Mouse (Mus musculus) midbrain, embryonic 11.5 days (tissue): ENCODE data around the gene Cep95. TPM values are rescaled to one million over a fixed set of nuclear protein-coding genes. Genes with fewer than 3 reads are reported as not detected.

Source experiments
- ATAC-seq: fragments of 200-750 bp; cut with Nextera tagmentation; 2 replicates; pipeline ENCODE4 v1.8.0; 2017; ENCODE audit warnings: moderate TSS enrichment, moderate library complexity; ENCODE audit not compliant: low FRiP score
- DNase-seq: peaks from one replicate; pipeline ENCODE4 v3.0.0; 2015; ENCODE audit warnings: low spot score; ENCODE audit errors: missing footprints
- H3K27ac ChIP-seq: fragments of 300-500 bp; sonication (generic); 2 replicates; pipeline ENCODE4 v1.5.1; 2014; ENCODE audit warnings: low read depth, low read length
- H3K27me3 ChIP-seq: fragments of 300-500 bp; sonication (generic); 2 replicates; pipeline ENCODE4 v1.6.1; 2014; ENCODE audit warnings: mild to moderate bottlenecking, low read length, moderate library complexity, mixed read lengths; ENCODE audit not compliant: control insufficient read depth, insufficient read depth
- H3K36me3 ChIP-seq: fragments of 300-500 bp; sonication (generic); 2 replicates; pipeline ENCODE4 v1.6.1; 2014; ENCODE audit warnings: mild to moderate bottlenecking, low read length, moderate library complexity, mixed read lengths; ENCODE audit not compliant: control insufficient read depth, insufficient read depth
- H3K4me1 ChIP-seq: fragments of 300-500 bp; sonication (generic); 2 replicates; pipeline ENCODE4 v1.6.1; 2014; ENCODE audit warnings: low read length; ENCODE audit not compliant: control insufficient read depth, insufficient read depth
- H3K4me2 ChIP-seq: fragments of 300-500 bp; sonication (generic); 2 replicates; pipeline ENCODE4 v1.6.1; 2014; ENCODE audit warnings: mild to moderate bottlenecking, moderate library complexity
- H3K4me3 ChIP-seq: fragments of 300-500 bp; sonication (generic); 2 replicates; pipeline ENCODE4 v1.5.1; 2014; ENCODE audit warnings: low read depth, low read length
- H3K9ac ChIP-seq: fragments of 300-500 bp; sonication (generic); 2 replicates; pipeline ENCODE4 v1.6.1; 2014; ENCODE audit warnings: low read length
- H3K9me3 ChIP-seq: fragments of 300-500 bp; sonication (generic); 2 replicates; pipeline ENCODE4 v1.6.1; 2016; ENCODE audit warnings: low read length; ENCODE audit not compliant: control insufficient read depth
- WGBS: fragments of 180-500 bp; shearing (Covaris S2); extraction: QIAGEN DNeasy Blood & Tissue Kit; methylation state at CpG from one replicate; pipeline ENCODE4 v1.1.7; 2014; 5-methylcytosine and 5-hydroxymethylcytosine counted together
- polyA plus RNA-seq: library from polyadenylated mRNA; unstranded; fragments of >200 nt; fragmentation: Nextera tagmentation; extraction: Ambion mirVana; gene quantifications from 2 replicates; pipeline ENCODE4 v1.2.1, GENCODE M21; 2014

The Cep95 gene
- polyA plus RNA-seq, 1 experiment from 2014 or later: 22.1 TPM

DNA sequence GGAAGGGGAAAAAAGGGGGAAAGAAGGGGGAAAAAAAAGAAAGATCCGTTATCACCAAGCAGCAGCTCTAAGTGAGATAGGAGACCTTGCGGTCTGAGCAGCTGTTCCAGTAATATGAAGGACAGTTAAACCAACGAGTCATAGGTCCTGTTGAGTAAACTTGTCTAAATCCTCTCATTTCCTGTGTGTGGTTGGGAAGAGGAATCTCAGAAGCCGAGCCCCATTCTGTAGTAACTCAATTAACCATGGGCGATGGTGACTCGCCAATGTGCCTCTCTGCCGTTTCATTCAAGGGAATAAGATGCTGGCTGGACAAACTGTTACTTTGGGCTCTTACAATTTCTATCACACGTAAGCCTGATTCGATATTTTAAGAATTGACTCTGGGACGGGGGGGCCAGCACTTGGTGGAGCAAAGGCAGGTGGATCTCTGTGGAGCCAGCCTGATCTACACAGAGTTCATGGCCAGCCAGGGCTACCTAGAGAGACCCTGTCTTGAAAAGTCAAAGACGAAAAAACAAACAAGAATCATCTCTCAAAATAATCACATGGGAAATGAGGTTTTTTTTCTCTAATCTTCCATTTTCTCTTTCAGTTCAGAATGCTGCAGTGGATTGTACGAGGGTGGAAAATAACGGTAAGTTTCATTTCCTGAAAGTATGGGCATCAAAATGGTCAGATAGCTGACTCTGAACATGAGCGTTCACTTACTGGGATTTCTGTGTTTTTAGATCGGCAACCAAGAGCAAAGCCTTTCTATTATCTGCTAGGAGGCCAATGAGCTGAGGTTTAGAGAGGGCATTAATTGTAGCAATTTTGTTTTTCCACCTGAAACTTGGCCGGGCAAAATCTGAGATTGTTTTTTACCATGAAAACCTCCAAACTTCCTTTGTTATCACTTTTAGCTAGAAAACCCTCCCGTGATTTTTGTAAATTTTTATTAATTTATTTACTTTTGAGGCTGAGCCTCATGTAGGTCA is 37.7 kb upstream of the Cep95 start, which contains the start of gene Milr1:
Gene Milr1, plus strand, starts transcription at position 188 of the 980 bp plus-strand sequence.
- Histone ChIP-seq H3K9ac (no peak within 1 kb of the TSS), H3K9me3 (no peaks in the 10 kb centered on the region), H3K4me2 (no peak within 1 kb of the TSS), H3K4me3 (no peak within 1 kb of the TSS), H3K27me3 (no peaks in the 10 kb centered on the region), H3K36me3 (no peaks in the 10 kb centered on the region), H3K27ac (no peak within 1 kb of the TSS), H3K4me1 (no peaks in the 10 kb centered on the region)
- WGBS: 90% methylated on average over 17 of the region's 17 CpGs
- DNase-seq (no peak), ATAC-seq (no peak)

DNA sequence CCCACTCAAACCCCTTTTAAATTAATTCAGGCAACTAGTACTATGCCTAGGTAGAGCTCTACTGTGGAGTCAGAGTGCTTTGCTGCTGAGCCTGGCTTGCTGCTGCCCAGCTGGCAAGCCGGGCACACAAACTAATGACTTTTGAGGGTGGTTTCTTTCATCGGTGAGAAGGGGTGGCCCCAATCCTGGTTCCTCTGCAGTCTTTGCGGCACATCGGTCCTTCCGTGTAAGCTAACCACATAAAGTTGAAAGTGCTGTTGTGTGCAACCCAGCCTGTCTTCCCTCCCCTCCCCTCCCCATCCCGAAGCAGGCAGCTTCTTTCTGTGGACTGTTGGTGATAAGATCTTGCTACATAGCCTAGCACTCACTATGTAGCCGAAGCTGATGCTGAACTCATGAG is 36.9 kb upstream of the Cep95 start:
- Histone ChIP-seq H3K4me1 (no peaks in the 10 kb centered on the region), H3K36me3 (no peaks in the 10 kb centered on the region), H3K9me3 (no peaks in the 10 kb centered on the region), H3K9ac (no peak overlapping the region), H3K27me3 (no peaks in the 10 kb centered on the region), H3K27ac (no peak overlapping the region), H3K4me2 (no peak overlapping the region), H3K4me3 (no peak overlapping the region)
- ATAC-seq (no peak), DNase-seq (no peak)
- 94% methylated on average over 7 of the region's 7 CpGs for WGBS

DNA sequence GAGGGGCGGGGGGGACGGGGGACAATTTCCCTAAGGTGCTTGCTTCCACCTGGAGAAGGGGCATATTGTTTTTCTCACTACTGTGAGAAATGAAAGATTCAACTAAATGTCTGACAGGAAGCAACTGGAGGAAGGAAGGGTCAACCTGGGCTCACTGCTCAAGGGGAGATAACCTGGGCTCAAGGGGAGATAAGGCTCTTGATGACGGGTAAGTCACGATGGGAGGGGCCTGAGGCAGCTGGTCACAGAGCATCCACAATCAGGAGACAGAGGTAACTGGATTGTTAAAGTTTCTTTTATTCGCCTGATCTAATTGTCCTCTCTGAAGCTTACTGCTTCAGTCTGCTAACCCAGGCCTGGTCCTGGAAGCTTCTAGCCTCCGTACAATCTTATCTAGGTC is 35.7 kb upstream of the Cep95 start:
- Histone ChIP-seq H3K36me3 (no peaks in the 10 kb centered on the region), H3K4me1 (no peaks in the 10 kb centered on the region), H3K4me3 (no peak overlapping the region), H3K9ac (no peak overlapping the region), H3K27ac (no peak overlapping the region), H3K4me2 (no peak overlapping the region), H3K9me3 (no peaks in the 10 kb centered on the region), H3K27me3 (no peaks in the 10 kb centered on the region)
- ATAC-seq (no peak), DNase-seq (no peak)
- 91% methylated on average over 6 of the region's 6 CpGs for WGBS

DNA sequence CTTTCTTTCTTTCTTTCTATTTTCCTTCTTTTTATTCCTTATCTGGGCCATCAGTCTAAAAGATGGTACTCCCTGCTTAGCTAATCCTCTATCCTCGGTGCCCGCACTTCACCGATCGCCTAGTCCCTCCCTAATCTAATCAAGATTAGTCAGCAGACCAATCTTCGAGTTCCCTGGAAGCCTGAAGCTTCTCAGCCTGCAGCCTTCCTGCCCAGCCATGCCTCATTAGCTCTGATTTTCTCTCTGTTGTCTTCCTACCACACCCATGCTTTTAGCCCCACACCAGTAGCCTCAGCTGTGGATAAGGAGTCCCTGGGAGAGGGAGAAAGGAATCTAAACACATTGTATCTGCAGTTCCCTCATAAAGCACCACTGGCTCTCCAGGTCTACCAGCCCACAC is 33.5 kb upstream of the Cep95 start:
- Histone ChIP-seq H3K27ac (no peak overlapping the region), H3K4me1 (no peaks in the 10 kb centered on the region), H3K27me3 (no peaks in the 10 kb centered on the region), H3K4me3 (no peak overlapping the region), H3K9me3 (no peaks in the 10 kb centered on the region), H3K4me2 (no peak overlapping the region), H3K36me3 (no peaks in the 10 kb centered on the region), H3K9ac (no peak overlapping the region)
- no peak for ATAC-seq
- DNase-seq: no peak
- 18% methylated on average over 5 of the region's 5 CpGs for WGBS

DNA sequence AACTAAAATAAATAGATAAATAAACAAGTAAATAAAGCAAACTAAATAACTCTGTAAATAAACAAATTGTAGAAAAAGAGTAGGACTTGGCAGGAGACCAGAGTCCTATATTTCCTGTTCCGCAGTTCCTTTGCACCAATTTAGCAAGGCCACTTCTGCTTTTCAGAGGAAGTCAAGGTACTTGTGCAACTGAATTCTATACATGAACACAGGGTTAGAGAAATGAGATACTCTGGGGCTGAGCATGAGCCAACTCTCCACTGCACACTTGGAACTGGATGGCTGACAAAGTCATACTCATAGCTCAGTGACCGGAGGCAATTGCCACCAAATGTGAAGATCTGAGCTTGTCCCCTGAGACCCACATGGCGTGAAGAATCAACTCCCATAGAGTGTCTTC is 30.0 kb upstream of the Cep95 start:
- H3K9ac ChIP-seq: no peak overlapping the region
- no peak overlapping the region for H3K4me3 ChIP-seq
- H3K4me1 ChIP-seq: 0 out of 2 replicates have a peak, but pooled peaks cover 3% of the 10 kb centered on the region
- H3K4me2 ChIP-seq: no peak overlapping the region
- H3K27me3 ChIP-seq: no peaks in the 10 kb centered on the region
- no peak overlapping the region for H3K27ac ChIP-seq
- ATAC-seq (no peak), DNase-seq (no peak)
- H3K36me3 ChIP-seq: no peaks in the 10 kb centered on the region
- WGBS: 97% methylated on average over 3 of the region's 3 CpGs
- no peaks in the 10 kb centered on the region for H3K9me3 ChIP-seq

DNA sequence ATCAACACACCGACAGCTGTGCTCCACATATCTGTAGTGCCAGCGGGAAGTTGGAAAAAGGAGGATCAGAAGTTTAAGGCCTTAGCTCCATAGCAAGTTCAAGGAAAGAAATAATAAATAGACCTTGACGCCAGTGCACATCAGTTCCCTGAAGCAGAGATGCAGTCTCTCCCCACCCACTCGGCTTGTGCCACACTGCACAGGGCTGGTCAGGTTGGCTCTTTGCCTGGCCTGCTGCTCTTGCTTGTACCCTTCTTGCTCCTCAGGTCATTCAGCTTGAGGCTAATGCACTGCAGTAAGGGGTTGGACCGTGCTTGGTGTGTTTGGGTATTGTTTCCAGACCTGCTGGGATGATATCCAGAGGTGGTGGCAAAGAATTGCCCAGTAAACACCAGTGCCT is 28.5 kb upstream of the Cep95 start:
- DNase-seq: no peak
- Histone ChIP-seq H3K9ac (no peak overlapping the region), H3K4me1 (0 out of 2 replicates have a peak, but pooled peaks cover 3% of the 10 kb centered on the region), H3K36me3 (no peaks in the 10 kb centered on the region), H3K4me2 (no peak overlapping the region), H3K9me3 (no peaks in the 10 kb centered on the region), H3K27me3 (no peaks in the 10 kb centered on the region), H3K27ac (no peak overlapping the region), H3K4me3 (no peak overlapping the region)
- no peak for ATAC-seq
- 95% methylated on average over 5 of the region's 5 CpGs for WGBS

DNA sequence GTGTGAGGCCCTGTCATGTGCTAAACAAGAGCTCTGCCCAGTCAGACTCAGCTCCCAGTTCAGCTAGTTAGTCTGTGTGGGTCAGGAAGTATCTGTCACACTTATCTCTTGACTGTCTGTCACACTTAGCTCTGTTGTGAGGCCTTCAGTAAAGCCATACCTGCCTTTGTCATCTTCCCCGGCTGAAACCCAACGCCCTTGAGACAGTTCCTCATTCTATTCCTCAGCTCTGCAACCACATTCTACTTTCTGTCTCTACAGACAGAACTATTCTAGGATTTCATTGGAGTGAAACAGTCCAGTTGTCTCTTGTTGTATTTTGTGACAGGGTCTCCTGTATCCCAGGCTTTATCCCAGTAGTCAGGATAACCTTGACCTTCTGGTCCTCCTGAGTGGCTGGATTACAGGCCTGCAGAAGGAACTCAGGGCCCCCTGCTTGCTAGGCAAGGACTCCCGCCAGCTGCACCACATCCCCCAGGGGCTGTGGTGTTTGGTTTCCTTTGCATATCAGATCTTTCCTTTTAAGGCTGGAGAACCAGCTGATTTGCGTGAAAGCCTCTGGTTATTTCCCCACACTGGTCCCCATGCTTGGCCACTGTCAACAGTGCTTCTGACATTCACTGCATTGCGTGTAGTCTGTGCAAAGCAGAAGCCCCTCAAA is 26.8 kb upstream of the Cep95 start:
- no peak for DNase-seq
- Histone ChIP-seq H3K27ac (no peak overlapping the region), H3K27me3 (no peaks in the 10 kb centered on the region), H3K4me3 (no peak overlapping the region), H3K9me3 (no peaks in the 10 kb centered on the region), H3K4me2 (no peak overlapping the region), H3K9ac (no peak overlapping the region), H3K4me1 (0 out of 2 replicates have a peak, but pooled peaks cover 3% of the 10 kb centered on the region), H3K36me3 (peaks cover 5% of the 10 kb centered on the region)
- 54% methylated on average over 5 of the region's 5 CpGs for WGBS
- no peak for ATAC-seq

DNA sequence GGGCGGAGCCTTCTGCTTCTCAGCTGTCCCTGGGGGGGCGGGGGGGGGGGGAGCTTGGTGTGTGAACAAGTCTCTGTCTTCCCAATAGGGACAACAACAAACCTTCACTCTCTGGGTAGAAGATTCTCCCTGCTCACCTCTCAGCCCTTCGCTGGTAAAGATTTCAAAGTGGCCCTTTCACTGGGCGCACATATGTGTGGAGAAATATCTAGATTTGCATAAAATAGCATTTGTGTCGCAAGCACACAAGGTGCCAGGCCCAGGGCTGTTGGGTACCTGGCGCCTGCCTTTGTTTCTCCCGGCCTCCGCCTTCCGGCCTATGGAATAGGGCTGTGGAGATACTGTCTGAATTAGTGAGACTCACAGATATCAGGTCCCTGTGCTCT is 26.3 kb upstream of the Cep95 start:
- Histone ChIP-seq H3K36me3 (peaks cover 8% of the 10 kb centered on the region), H3K4me1 (0 out of 2 replicates have a peak, but pooled peaks cover 3% of the 10 kb centered on the region), H3K27me3 (no peaks in the 10 kb centered on the region), H3K27ac (no peak overlapping the region), H3K4me3 (no peak overlapping the region), H3K9ac (no peak overlapping the region), H3K9me3 (no peaks in the 10 kb centered on the region; the same call in 1 of the 2 replicates), H3K4me2 (no peak overlapping the region)
- DNase-seq (no peak), ATAC-seq (no peak)
- 77% methylated on average over 9 of the region's 9 CpGs for WGBS

DNA sequence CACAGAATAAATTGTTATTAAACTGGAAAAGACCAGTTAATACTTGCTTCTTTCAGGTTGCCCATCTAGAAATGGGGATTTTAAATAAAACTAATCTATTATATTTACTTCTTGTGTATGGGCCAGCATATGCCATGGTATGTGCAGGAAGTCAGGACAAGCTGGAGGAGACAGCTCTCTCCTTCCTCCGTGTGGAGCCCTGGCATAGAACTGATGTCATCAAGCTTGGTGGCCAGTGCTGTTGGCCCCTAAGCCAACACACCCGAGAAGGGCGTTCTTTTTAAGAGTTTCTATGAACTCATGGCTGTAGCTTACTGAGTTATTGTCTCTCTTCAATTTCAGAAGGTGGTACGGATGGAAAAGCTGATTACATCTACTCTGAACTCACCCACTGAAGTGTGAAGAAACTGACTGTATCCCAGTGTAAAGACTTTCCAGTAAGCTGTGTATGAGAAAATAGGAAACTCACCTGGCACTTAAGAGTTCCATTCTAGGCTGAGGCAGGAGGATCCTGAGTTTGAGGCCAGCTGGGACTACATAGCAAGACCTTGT is 22.4 kb upstream of the Cep95 start:
- Histone ChIP-seq H3K4me1 (0 out of 2 replicates have a peak, but pooled peaks cover 3% of the 10 kb centered on the region), H3K9ac (no peak overlapping the region), H3K4me3 (no peak overlapping the region), H3K27me3 (no peaks in the 10 kb centered on the region), H3K36me3 (peaks cover 24% of the 10 kb centered on the region), H3K9me3 (no peaks in the 10 kb centered on the region; the same call in 1 of the 2 replicates), H3K4me2 (no peak overlapping the region), H3K27ac (no peak overlapping the region)
- ATAC-seq: no peak
- WGBS: 94% methylated on average over 4 of the region's 4 CpGs
- no peak for DNase-seq
